Mouse (Mus musculus) bone marrow macrophage, adult 2 months (primary cell): ENCODE results near the gene Ppp6r1. TPM values are rescaled to one million over a fixed set of nuclear protein-coding genes. Genes with fewer than 3 reads are reported as not detected.

Experiments
- H3K27ac ChIP-seq: 2 replicates; pipeline ENCODE4 v1.5.1; 2012; ENCODE audit warnings: low read depth, low read length; ENCODE audit not compliant: insufficient read depth
- H3K4me1 ChIP-seq: 2 replicates; pipeline ENCODE4 v1.6.1; 2012; ENCODE audit warnings: low read length; ENCODE audit not compliant: control insufficient read depth, insufficient read depth
- H3K4me3 ChIP-seq: 2 replicates; pipeline ENCODE4 v1.5.1; 2012; ENCODE audit warnings: mild to moderate bottlenecking, low read length, moderate library complexity; ENCODE audit not compliant: insufficient read depth
- CTCF ChIP-seq: IDR thresholded peaks from 2 replicates; pipeline ENCODE4 v1.5.1; 2012; ENCODE audit warnings: low read depth, mild to moderate bottlenecking, low read length, moderate library complexity
- POLR2A ChIP-seq: IDR thresholded peaks from 2 replicates; pipeline ENCODE4 v1.6.1; 2012; ENCODE audit warnings: mild to moderate bottlenecking, low read depth, low read length, borderline replicate concordance
- polyA plus RNA-seq: library from polyadenylated mRNA; stranded (reverse); fragments of >200 nt; gene quantifications from 2 replicates; pipeline ENCODE4 v1.2.4, GENCODE M21; 2012; ENCODE audit not compliant: missing spikeins, insufficient read depth, insufficient read length

Ppp6r1 gene
- polyA plus RNA-seq, 1 experiment: 90.0 TPM

DNA sequence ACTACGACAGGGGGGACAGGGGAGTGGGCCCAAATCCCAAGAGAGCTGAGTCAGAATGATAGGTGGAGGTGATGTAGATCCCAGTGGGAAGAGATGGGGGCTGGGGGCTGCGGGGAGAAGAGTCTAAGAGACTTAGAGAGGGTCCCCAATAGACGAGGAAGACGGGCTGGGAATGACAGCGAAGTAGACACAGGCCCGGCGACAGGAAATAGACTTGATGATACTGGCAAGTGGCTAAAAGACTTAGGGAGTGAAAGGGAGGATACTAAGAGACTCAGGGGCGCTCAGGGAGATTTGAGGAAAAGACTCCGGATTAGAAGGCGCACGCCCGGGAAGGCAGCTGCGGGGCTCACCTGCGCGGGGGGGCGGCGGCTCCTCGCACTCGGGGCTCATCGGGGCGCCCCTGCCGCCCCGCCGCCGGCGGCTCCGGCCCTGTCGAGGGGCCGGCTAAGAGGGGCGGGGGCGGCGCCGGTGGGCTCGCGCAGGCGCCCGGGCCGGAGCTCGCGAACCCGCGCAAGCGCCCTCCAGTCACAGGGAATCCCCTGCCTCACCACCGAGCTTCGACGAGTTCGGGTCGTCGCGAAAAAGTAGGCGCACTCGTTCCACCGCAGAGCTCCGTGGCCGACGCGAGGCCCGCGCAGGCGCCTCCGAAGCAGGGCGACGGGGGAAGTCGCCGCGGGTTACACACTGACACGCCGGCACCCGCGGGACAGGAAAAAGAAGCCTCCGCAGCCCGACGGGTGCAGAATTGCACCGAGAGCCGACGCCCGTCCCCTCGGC lies 501 bp downstream of the Ppp6r1 start:
- no peak for TF ChIP-seq CTCF
- TF ChIP-seq POLR2A: no peak
- peak overlapping the region; percentile 75 for H3K27ac ChIP-seq
- peaks cover 23% of the 10 kb centered on the region for H3K4me1 ChIP-seq
- peak overlapping the region; percentile 96 for H3K4me3 ChIP-seq

DNA sequence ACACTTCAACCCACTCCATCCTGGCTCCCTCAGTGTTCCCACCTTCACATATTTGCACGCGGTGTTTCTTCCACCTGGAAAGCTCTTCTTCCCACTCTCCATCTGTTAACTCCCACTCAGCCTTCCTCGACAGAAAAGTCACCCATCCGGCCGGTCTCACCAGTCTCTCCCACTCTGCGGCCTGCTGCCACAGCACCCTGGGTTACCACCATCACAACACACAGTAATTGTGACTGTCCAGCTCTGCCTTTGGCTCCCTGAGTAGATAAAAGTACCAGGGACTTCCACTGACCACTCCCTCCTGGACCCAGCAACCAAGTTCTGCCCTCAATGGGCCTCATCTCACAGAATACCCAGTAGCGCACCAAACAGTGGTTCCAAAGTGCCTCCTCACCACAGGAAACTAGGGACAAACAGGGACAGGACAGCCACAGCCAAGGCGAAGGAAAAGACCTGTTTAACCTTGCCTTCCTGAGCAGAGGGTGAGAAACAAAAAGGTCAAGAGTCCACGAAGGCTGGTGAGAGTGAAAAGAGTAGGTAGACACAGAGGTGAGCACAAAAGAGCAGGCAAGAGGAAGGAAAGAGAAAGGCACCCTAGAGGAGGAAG lies 1.2 kb downstream of the Ppp6r1 start:
- no peak for TF ChIP-seq POLR2A
- no peak for TF ChIP-seq CTCF
- H3K27ac ChIP-seq: peak overlapping the region; percentile 75
- peak overlapping the region; percentile 96 for H3K4me3 ChIP-seq
- peaks cover 29% of the 10 kb centered on the region for H3K4me1 ChIP-seq

DNA sequence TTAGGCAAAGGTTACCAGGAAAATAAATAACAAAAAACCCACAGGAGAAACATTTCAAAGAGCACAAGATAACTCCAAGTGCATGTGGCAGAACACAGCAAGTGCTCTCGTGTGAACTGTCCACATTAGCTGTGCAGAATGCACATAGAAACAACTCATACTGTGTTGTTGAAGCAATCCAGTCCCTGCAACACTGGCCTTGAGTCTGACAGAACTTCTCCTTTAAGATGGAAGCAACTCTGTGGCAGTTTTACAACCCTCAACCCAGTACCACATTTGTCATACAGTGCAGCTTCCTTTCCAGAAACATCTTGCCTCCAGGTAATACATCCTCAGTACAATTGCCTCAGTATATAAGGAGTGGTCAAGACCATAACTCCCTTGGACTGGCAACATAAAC lies 2.0 kb downstream of the Ppp6r1 start:
- peaks cover 37% of the 10 kb centered on the region for H3K4me1 ChIP-seq
- H3K27ac ChIP-seq: peak overlapping the region; percentile 24
- peak overlapping the region; percentile 96 for H3K4me3 ChIP-seq
- TF ChIP-seq CTCF: no peak
- TF ChIP-seq POLR2A: no peak

DNA sequence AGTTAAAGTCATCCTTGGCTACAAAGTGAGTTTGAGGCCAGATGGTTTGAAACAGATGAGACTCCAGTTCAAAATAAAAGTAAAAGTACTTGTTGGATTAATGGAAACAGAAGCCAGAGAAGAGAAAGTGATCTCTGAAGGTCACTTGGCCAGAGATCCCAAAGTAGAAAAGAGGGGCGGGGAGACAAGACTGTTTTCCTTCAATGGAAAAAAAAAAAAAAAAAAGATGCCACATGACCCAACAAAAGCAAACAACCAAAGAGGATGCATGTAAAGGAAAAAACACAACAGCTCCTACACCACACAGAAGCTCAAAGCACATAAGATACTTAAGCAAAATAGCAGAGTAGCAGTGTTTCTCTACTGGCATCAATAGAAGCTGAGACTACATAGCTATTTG lies 2.9 kb downstream of the Ppp6r1 start:
- TF ChIP-seq CTCF (no peak), POLR2A (no peak)
- H3K4me1 ChIP-seq: peaks cover 44% of the 10 kb centered on the region
- H3K27ac ChIP-seq: peak overlapping the region; percentile 98
- peak overlapping the region; percentile 24; the same call in 1 of the 2 replicates for H3K4me3 ChIP-seq

DNA sequence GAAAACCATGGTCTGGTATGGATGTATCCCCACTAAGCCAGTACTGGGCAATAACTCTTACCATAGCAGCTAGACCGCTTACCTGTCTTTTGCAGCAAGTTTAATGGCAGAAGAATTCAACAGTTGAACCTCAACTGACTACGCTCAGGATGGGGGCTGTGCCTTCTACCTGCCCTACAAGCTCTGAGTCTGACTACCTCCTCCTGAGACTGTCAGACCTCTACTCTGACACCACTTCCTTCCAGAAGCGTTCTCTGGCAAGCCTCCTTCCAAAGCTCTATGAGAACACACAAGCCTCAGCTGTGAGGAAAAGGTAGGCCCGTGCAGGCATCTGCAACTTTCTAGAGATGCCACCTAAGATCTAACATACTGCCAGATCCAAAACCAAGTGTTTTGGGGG lies 3.4 kb downstream of the Ppp6r1 start:
- H3K4me3 ChIP-seq: peak overlapping the region; percentile 24
- TF ChIP-seq CTCF (no peak), POLR2A (no peak)
- H3K4me1 ChIP-seq: peaks cover 44% of the 10 kb centered on the region
- H3K27ac ChIP-seq: peak overlapping the region; percentile 98

DNA sequence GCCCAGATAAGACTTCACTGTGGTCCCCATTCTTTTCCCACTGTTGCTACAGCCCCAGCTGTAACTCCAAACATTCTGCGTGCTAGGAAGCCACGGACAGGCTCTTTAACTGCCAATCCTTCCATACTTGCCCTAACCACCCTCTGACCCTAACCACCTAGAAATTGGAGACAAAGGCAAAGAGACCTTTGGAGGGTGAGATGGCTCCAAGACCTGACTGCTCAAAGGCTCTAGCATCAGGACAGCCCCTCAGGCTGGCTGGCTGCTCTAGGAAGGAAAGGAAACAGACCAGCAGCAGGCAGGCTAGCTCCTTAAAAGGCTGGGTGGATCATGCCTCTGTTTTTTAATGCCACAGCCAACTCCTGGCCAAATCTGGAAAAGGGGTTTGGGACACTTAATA lies 4.6 kb downstream of the Ppp6r1 start:
- peak overlapping the region; percentile 49 for H3K4me3 ChIP-seq
- H3K27ac ChIP-seq: peak overlapping the region; percentile 98
- peaks cover 41% of the 10 kb centered on the region for H3K4me1 ChIP-seq
- TF ChIP-seq CTCF (no peak), POLR2A (no peak)

DNA sequence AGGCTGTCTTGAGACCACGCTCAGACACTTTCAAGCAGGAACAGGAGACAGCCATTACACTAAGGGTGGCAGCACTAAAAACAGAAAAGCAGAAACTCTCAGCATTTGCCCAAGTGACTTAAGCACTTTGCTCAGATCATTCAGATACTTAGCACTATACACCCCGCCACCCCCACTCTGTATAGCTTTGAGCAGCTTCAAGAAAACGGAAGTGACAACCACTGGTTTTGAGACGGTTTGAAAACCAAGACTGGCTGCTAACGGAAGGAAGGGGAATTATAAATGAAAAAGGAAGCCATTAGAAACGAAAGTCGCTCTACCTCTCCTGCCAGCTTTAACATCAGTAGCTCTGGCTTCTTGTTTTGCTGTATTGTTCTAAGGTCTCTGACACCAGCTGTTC lies 5.0 kb downstream of the Ppp6r1 start:
- H3K4me3 ChIP-seq: peak overlapping the region; percentile 49
- H3K27ac ChIP-seq: peak overlapping the region; percentile 98
- TF ChIP-seq POLR2A (no peak), CTCF (no peak)
- H3K4me1 ChIP-seq: peaks cover 41% of the 10 kb centered on the region

DNA sequence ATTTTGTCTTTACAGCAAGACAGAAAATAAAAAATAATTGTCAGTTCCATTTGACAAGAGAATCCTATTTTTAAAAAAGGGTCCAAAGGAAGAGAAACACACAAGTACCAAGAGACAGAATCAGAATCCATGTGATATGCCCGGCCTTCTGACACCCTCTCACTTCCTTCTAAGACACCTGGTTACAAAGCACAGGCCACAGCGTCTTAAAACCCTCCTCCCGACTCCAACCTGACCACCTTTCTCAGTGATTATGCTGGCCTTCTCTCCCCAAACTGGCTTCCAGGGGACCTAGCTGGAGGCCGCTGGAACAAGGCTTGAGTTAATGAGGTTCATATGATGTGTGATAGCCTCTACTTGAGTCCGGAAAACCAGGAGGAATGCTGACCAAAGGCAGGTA lies 5.5 kb downstream of the Ppp6r1 start:
- no peak for TF ChIP-seq POLR2A
- TF ChIP-seq CTCF: no peak
- H3K27ac ChIP-seq: peak overlapping the region; percentile 98
- peaks cover 44% of the 10 kb centered on the region for H3K4me1 ChIP-seq
- H3K4me3 ChIP-seq: peak overlapping the region; percentile 45

DNA sequence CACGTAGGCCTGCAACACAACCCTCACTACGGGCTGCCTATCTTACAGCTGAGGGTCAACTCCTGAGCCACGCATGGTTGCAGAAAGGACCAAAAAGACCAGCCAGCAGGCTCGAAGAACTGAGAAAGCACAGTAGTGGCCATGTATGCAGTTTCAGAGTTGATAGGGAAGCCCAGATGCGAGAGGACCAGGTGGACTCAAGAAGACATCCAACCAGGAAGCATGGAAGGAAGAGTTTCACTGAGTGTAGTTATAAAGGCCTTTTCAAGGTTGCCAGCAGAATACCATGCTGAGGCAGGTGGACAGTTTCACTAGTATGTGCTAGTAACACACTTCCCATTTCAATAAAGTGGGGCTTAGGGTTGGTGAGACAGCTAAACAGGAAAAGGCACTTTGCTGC lies 6.1 kb downstream of the Ppp6r1 start:
- no peak for TF ChIP-seq CTCF
- no peak for TF ChIP-seq POLR2A
- peak overlapping the region; percentile 98 for H3K27ac ChIP-seq
- peak overlapping the region; percentile 18 for H3K4me3 ChIP-seq
- peaks cover 51% of the 10 kb centered on the region for H3K4me1 ChIP-seq

DNA sequence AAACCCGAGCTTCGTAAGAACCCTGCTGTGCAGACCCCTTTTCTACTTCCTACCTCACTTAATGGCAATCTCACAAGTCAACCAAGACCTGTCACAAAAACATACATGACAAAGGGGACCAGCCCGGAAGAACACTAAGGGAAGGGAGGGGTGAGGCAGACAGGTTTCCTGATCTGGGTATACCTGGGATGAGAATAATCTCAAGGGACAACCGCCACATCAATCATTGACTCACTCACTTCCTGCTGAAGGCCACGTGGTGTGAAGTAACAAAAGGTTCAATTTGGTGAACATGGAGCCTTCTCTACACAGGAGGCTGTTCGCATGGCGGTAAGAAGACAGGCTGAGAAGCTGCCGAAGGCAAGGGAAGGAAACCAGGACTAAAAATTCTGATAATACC lies 7.2 kb downstream of the Ppp6r1 start:
- Histone ChIP-seq H3K4me3 (no peak overlapping the region), H3K4me1 (peaks cover 56% of the 10 kb centered on the region), H3K27ac (no peak overlapping the region)
- no peak for TF ChIP-seq POLR2A
- no peak for TF ChIP-seq CTCF
